Comparison of ENCODE assay signal across 8 mouse cellular contexts in the genomic region with DNA sequence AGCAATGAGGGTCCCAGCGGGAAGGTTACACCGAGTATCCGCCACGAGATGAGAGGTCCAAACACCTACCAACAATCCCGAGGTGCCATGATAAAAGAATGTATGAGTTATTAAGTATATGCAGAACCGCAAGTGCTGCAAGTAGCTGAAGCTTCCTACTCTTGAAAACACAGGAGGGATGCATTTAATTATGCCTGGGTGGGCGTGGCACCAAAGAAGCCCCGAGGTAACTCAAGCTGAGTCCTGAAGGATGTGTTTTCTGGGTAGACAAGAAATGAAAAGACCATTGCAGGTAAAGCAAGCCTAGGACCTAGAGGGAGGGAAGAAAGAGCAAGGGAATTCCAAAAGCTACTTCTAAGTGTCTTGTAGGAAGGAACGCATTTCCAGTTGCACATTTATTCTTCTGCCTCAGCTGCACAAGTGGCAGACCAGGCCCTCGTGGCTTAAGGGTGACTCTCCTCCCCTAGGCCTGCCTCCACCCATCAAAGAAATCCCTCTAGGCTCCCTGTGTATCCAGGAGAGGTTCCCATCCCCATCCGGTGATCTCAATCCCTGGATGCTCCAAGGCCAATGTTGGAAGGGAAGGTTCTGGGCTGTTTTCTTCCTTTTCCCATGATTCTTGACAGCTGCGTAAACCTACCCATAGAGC.
DNase-seq lines count a peak whose midpoint lies in the region; ATAC-seq and TF ChIP-seq lines count a peak whose summit lies in the region.

No protein-coding gene starts in this region.

- H3K9ac ChIP-seq in lung, postnatal 0 days (replicated peaks; ENCODE audit: low read depth): peak overlapping the region; percentile 56
- H3K9ac ChIP-seq in limb, embryonic 15.5 days: peak overlapping the region; percentile 68; the same call in 1 of the 2 replicates
- peak overlapping the region; percentile 86 for H3K9ac ChIP-seq in stomach, postnatal 0 days (ENCODE audit: low read length)

- peak overlapping the region; percentile 97 for H3K27ac ChIP-seq in lung, postnatal 0 days (ENCODE audit: low read length)
- peak overlapping the region; percentile 99 for H3K27ac ChIP-seq in limb, embryonic 15.5 days
- peak overlapping the region; percentile 99 for H3K27ac ChIP-seq in stomach, postnatal 0 days (replicated peaks)

- peak overlapping the region; percentile 77 for H3K4me2 ChIP-seq in lung, postnatal 0 days (replicated peaks; ENCODE audit: low read depth, low read length)
- H3K4me2 ChIP-seq in limb, embryonic 15.5 days: peak overlapping the region; percentile 62
- H3K4me2 ChIP-seq in stomach, postnatal 0 days (replicated peaks; ENCODE audit: low read depth): peak overlapping the region; percentile 64

- H3K27me3 ChIP-seq in lung, postnatal 0 days (replicated peaks; ENCODE audit: insufficient read depth, low read length): no peaks in the 10 kb centered on the region
- H3K27me3 ChIP-seq in limb, embryonic 15.5 days: no peaks in the 10 kb centered on the region
- H3K27me3 ChIP-seq in stomach, postnatal 0 days (ENCODE audit: control insufficient read depth, insufficient read depth, low read length): no peaks in the 10 kb centered on the region

- peak overlapping the region; percentile 66 for H3K4me3 ChIP-seq in lung, postnatal 0 days (ENCODE audit: low read depth, low read length)
- H3K4me3 ChIP-seq in limb, embryonic 15.5 days: peak overlapping the region; percentile 61
- peak overlapping the region; percentile 66 for H3K4me3 ChIP-seq in stomach, postnatal 0 days (ENCODE audit: low read depth, low read length)

- 29% methylated on average over 12 of the region's 12 CpGs for WGBS in lung, postnatal 0 days
- WGBS in limb, embryonic 15.5 days: 20% methylated on average over 12 of the region's 12 CpGs
- 27% methylated on average over 12 of the region's 12 CpGs for WGBS in stomach, postnatal 0 days

- TF ChIP-seq CTCF in lung, postnatal 0 days (IDR thresholded peaks at IDR 0.05): no peak
- TF ChIP-seq CTCF in stomach, postnatal 0 days (IDR thresholded peaks at IDR 0.05; ENCODE audit: low read depth): no peak

- H3K9me3 ChIP-seq in lung, postnatal 0 days (ENCODE audit: low read length): no peaks in the 10 kb centered on the region
- H3K9me3 ChIP-seq in limb, embryonic 15.5 days: no peaks in the 10 kb centered on the region
- H3K9me3 ChIP-seq in stomach, postnatal 0 days (ENCODE audit: control insufficient read depth, low read length): no peaks in the 10 kb centered on the region

- no peak for TF ChIP-seq EP300 in lung, postnatal 0 days (IDR thresholded peaks at IDR 0.05)
- no peak for TF ChIP-seq EP300 in stomach, postnatal 0 days (optimal IDR thresholded peaks at IDR 0.05)

- no peak for ATAC-seq in lung, postnatal 0 days
- ATAC-seq in limb, embryonic 15.5 days (ENCODE audit: insufficient number of reproducible peaks, low FRiP score, low TSS enrichment, low read depth): no peak
- ATAC-seq in stomach, postnatal 0 days (ENCODE audit: low FRiP score, low TSS enrichment): no peak
- no peak for ATAC-seq in erythroid progenitor cell, adult 5-6 weeks (replicated peaks; ENCODE audit: low FRiP score, poor library complexity, severe bottlenecking)

- DNase-seq in adrenal gland, postnatal 10 days: peak; percentile 36
- no peak for DNase-seq in adrenal gland, postnatal 25 days
- peak; percentile 25 for DNase-seq in lung, postnatal 0 days (ENCODE audit: low spot score)
- no peak for DNase-seq in lung, postnatal 10 days
- DNase-seq in stomach, postnatal 0 days (ENCODE audit: low spot score): no peak
- DNase-seq in ovary, postnatal 14 days (ENCODE audit: low spot score): no peak

- peaks cover 13% of the 10 kb centered on the region; the same call in 1 of the 2 replicates for H3K4me1 ChIP-seq in lung, postnatal 0 days (ENCODE audit: insufficient read depth, low read depth, low read length)
- H3K4me1 ChIP-seq in limb, embryonic 15.5 days: peaks cover 49% of the 10 kb centered on the region
- H3K4me1 ChIP-seq in stomach, postnatal 0 days (replicated peaks; ENCODE audit: control insufficient read depth, insufficient read depth): no peaks in the 10 kb centered on the region; the same call in 1 of the 2 replicates

- no peaks in the 10 kb centered on the region for H3K36me3 ChIP-seq in lung, postnatal 0 days (ENCODE audit: insufficient read depth, low read length)
- no peaks in the 10 kb centered on the region for H3K36me3 ChIP-seq in limb, embryonic 15.5 days
- no peaks in the 10 kb centered on the region for H3K36me3 ChIP-seq in stomach, postnatal 0 days (ENCODE audit: control insufficient read depth, insufficient read depth, low read length)

Comparison
In these comparisons a context has a peak if more than half of its experiments do, and no peak if none do; other contexts are left out.
1. DNase-seq: peak in adrenal gland, postnatal 10 days (single experiment) and lung, postnatal 0 days (single experiment); none in adrenal gland, postnatal 25 days (single experiment), lung, postnatal 10 days (single experiment), stomach, postnatal 0 days (single experiment) and ovary, postnatal 14 days (single experiment).
2. Peak in every context shown above with its lines, with median percentiles within 50 percentile points of each other: H3K27ac ChIP-seq, H3K4me2 ChIP-seq, H3K4me3 ChIP-seq and H3K9ac ChIP-seq.